Mouse (Mus musculus): ENCODE data around the gene Sesn3. TPM values are rescaled to one million over a fixed set of nuclear protein-coding genes. Genes with fewer than 3 reads are reported as not detected.
"Not testable (repeated sequence)": the region's sequence is repeated elsewhere in the genome, so short reads cannot be mapped to it uniquely, and the experiment has no call there.

Sesn3 gene
- polyA plus RNA-seq, 1 experiment from 2014 or later = 21.0 TPM

GRCm38 (mm10) chr9:14335829-14336228, 61.0 kb downstream of the Sesn3 start:
- Histone ChIP-seq H3K4me2 (ENCODE audit: low read length) (no peak overlapping the region), H3K9ac (ENCODE audit: low read depth, low read length) (no peak overlapping the region), H3K27ac (ENCODE audit: low read depth, low read length) (no peak overlapping the region), H3K4me1 (ENCODE audit: control insufficient read depth, insufficient read depth, low read depth, low read length) (no peaks in the 10 kb centered on the region), H3K9me3 (ENCODE audit: control insufficient read depth, low read length) (no peaks in the 10 kb centered on the region), H3K4me3 (ENCODE audit: low read length) (no peak overlapping the region), H3K27me3 (replicated peaks; ENCODE audit: control insufficient read depth, insufficient read depth, low read length) (no peaks in the 10 kb centered on the region), H3K36me3 (ENCODE audit: control insufficient read depth, insufficient read depth, low read length) (peaks cover 2% of the 10 kb centered on the region; the same call in 1 of the 2 replicates)
- WGBS = 84% methylated on average over 4 of the region's 4 CpGs
- no peak for ATAC-seq

GRCm38 (mm10) chr9:14336901-14337300, 62.0 kb downstream of the Sesn3 start:
- no peaks in the 10 kb centered on the region for H3K9me3 ChIP-seq (ENCODE audit: control insufficient read depth, low read length)
- H3K36me3 ChIP-seq (ENCODE audit: control insufficient read depth, insufficient read depth, low read length) = no peaks in the 10 kb centered on the region; the same call in 1 of the 2 replicates
- no peak overlapping the region for H3K9ac ChIP-seq (ENCODE audit: low read depth, low read length)
- no peak overlapping the region for H3K4me2 ChIP-seq (ENCODE audit: low read length)
- no peaks in the 10 kb centered on the region for H3K27me3 ChIP-seq (replicated peaks; ENCODE audit: control insufficient read depth, insufficient read depth, low read length)
- H3K27ac ChIP-seq (ENCODE audit: low read depth, low read length) = no peak overlapping the region
- no peak overlapping the region for H3K4me3 ChIP-seq (ENCODE audit: low read length)
- no peak for ATAC-seq
- 71% methylated on average over 3 of the region's 3 CpGs for WGBS
- H3K4me1 ChIP-seq (ENCODE audit: control insufficient read depth, insufficient read depth, low read depth, low read length) = no peaks in the 10 kb centered on the region

GRCm38 (mm10) chr9:14338701-14339100, 63.8 kb downstream of the Sesn3 start:
- Histone ChIP-seq H3K27me3 (replicated peaks; ENCODE audit: control insufficient read depth, insufficient read depth, low read length) (no peaks in the 10 kb centered on the region), H3K27ac (ENCODE audit: low read depth, low read length) (no peak overlapping the region), H3K4me1 (ENCODE audit: control insufficient read depth, insufficient read depth, low read depth, low read length) (no peaks in the 10 kb centered on the region), H3K4me2 (ENCODE audit: low read length) (no peak overlapping the region), H3K4me3 (ENCODE audit: low read length) (no peak overlapping the region), H3K9ac (ENCODE audit: low read depth, low read length) (no peak overlapping the region), H3K9me3 (ENCODE audit: control insufficient read depth, low read length) (no peaks in the 10 kb centered on the region), H3K36me3 (ENCODE audit: control insufficient read depth, insufficient read depth, low read length) (no peaks in the 10 kb centered on the region)
- 77% methylated on average over 3 of the region's 3 CpGs for WGBS
- ATAC-seq = no peak

- H3K9ac ChIP-seq (ENCODE audit: low read depth, low read length) = no peak overlapping the region
- H3K4me1 ChIP-seq (ENCODE audit: control insufficient read depth, insufficient read depth, low read depth, low read length) = no peaks in the 10 kb centered on the region
- ATAC-seq = peak; percentile 89
- no peak overlapping the region for H3K4me2 ChIP-seq (ENCODE audit: low read length)
- no peaks in the 10 kb centered on the region for H3K36me3 ChIP-seq (ENCODE audit: control insufficient read depth, insufficient read depth, low read length)
- no peak overlapping the region for H3K4me3 ChIP-seq (ENCODE audit: low read length)
- no peaks in the 10 kb centered on the region for H3K27me3 ChIP-seq (replicated peaks; ENCODE audit: control insufficient read depth, insufficient read depth, low read length)
- no peaks in the 10 kb centered on the region for H3K9me3 ChIP-seq (ENCODE audit: control insufficient read depth, low read length)
- WGBS = 58% methylated on average over 4 of the region's 4 CpGs
- no peak overlapping the region for H3K27ac ChIP-seq (ENCODE audit: low read depth, low read length)
Measured at GRCm38 (mm10) chr9:14342041-14342668, 67.3 kb downstream of the Sesn3 start.

GRCm38 (mm10) chr9:14345866-14346265, 71.0 kb downstream of the Sesn3 start:
- not testable (repeated sequence) for H3K9ac ChIP-seq (ENCODE audit: low read depth, low read length); H3K9me3 ChIP-seq (ENCODE audit: control insufficient read depth, low read length)

GRCm38 (mm10) chr9:14348416-14348815, 73.5 kb downstream of the Sesn3 start:
- Histone ChIP-seq H3K4me1 (ENCODE audit: control insufficient read depth, insufficient read depth, low read depth, low read length) (no peaks in the 10 kb centered on the region), H3K9ac (ENCODE audit: low read depth, low read length) (no peak overlapping the region), H3K4me3 (ENCODE audit: low read length) (no peak overlapping the region), H3K27me3 (replicated peaks; ENCODE audit: control insufficient read depth, insufficient read depth, low read length) (no peaks in the 10 kb centered on the region), H3K4me2 (ENCODE audit: low read length) (no peak overlapping the region), H3K36me3 (ENCODE audit: control insufficient read depth, insufficient read depth, low read length) (no peaks in the 10 kb centered on the region), H3K27ac (ENCODE audit: low read depth, low read length) (no peak overlapping the region), H3K9me3 (ENCODE audit: control insufficient read depth, low read length) (no peaks in the 10 kb centered on the region)
- ATAC-seq = no peak
- WGBS = 61% methylated on average over 4 of the region's 4 CpGs

More at GRCm38 (mm10) chr9:14345866-14346265, 71.0 kb downstream of the Sesn3 start:
- H3K4me2 ChIP-seq (ENCODE audit: low read length); H3K36me3 ChIP-seq (ENCODE audit: control insufficient read depth, insufficient read depth, low read length); ATAC-seq; H3K4me3 ChIP-seq (ENCODE audit: low read length); H3K27ac ChIP-seq (ENCODE audit: low read depth, low read length); H3K27me3 ChIP-seq (replicated peaks; ENCODE audit: control insufficient read depth, insufficient read depth, low read length); H3K4me1 ChIP-seq (ENCODE audit: control insufficient read depth, insufficient read depth, low read depth, low read length): not testable (repeated sequence)
- 93% methylated on average over 4 of the region's 4 CpGs for WGBS

GRCm38 (mm10) chr9:14349380-14349779, 74.5 kb downstream of the Sesn3 start:
- H3K36me3 ChIP-seq (ENCODE audit: control insufficient read depth, insufficient read depth, low read length) = no peaks in the 10 kb centered on the region
- no peaks in the 10 kb centered on the region for H3K9me3 ChIP-seq (ENCODE audit: control insufficient read depth, low read length)
- no peak overlapping the region for H3K4me2 ChIP-seq (ENCODE audit: low read length)
- H3K27me3 ChIP-seq (replicated peaks; ENCODE audit: control insufficient read depth, insufficient read depth, low read length) = no peaks in the 10 kb centered on the region
- H3K4me1 ChIP-seq (ENCODE audit: control insufficient read depth, insufficient read depth, low read depth, low read length) = no peaks in the 10 kb centered on the region
- no peak for ATAC-seq
- H3K27ac ChIP-seq (ENCODE audit: low read depth, low read length) = no peak overlapping the region
- H3K9ac ChIP-seq (ENCODE audit: low read depth, low read length) = no peak overlapping the region
- WGBS = 86% methylated on average over 5 of the region's 5 CpGs
- no peak overlapping the region for H3K4me3 ChIP-seq (ENCODE audit: low read length)

- Histone ChIP-seq H3K36me3 (ENCODE audit: control insufficient read depth, insufficient read depth, low read length) (no peaks in the 10 kb centered on the region), H3K4me1 (ENCODE audit: control insufficient read depth, insufficient read depth, low read depth, low read length) (no peaks in the 10 kb centered on the region), H3K9me3 (ENCODE audit: control insufficient read depth, low read length) (no peaks in the 10 kb centered on the region), H3K27me3 (replicated peaks; ENCODE audit: control insufficient read depth, insufficient read depth, low read length) (no peaks in the 10 kb centered on the region), H3K9ac (ENCODE audit: low read depth, low read length) (no peak overlapping the region), H3K4me2 (ENCODE audit: low read length) (no peak overlapping the region), H3K27ac (ENCODE audit: low read depth, low read length) (no peak overlapping the region), H3K4me3 (ENCODE audit: low read length) (no peak overlapping the region)
- ATAC-seq = no peak
- WGBS = 65% methylated on average over 2 of the region's 2 CpGs
Measured at GRCm38 (mm10) chr9:14350787-14351186, 75.9 kb downstream of the Sesn3 start.

- H3K36me3 ChIP-seq (ENCODE audit: control insufficient read depth, insufficient read depth, low read length) = peaks cover 10% of the 10 kb centered on the region
- no peak overlapping the region for H3K9ac ChIP-seq (ENCODE audit: low read depth, low read length)
- H3K4me1 ChIP-seq (ENCODE audit: control insufficient read depth, insufficient read depth, low read depth, low read length) = no peaks in the 10 kb centered on the region
- 86% methylated on average over 1 of the region's 1 CpGs for WGBS
- no peak overlapping the region for H3K27ac ChIP-seq (ENCODE audit: low read depth, low read length)
- no peak for ATAC-seq
- no peaks in the 10 kb centered on the region for H3K9me3 ChIP-seq (ENCODE audit: control insufficient read depth, low read length)
- no peak overlapping the region for H3K4me2 ChIP-seq (ENCODE audit: low read length)
- H3K4me3 ChIP-seq (ENCODE audit: low read length) = no peak overlapping the region
- H3K27me3 ChIP-seq (replicated peaks; ENCODE audit: control insufficient read depth, insufficient read depth, low read length) = no peaks in the 10 kb centered on the region
Measured at GRCm38 (mm10) chr9:14352337-14352736, 77.5 kb downstream of the Sesn3 start.
